29 mouse cellular contexts compared by ENCODE assay signal in genomic region chr9:14599799-14600198, GRCm38 (mm10). TPM values are rescaled to one million over a fixed set of nuclear protein-coding genes. Genes with fewer than 3 reads are reported as not detected.
DNase-seq lines count a peak whose midpoint lies in the region; ATAC-seq and TF ChIP-seq lines count a peak whose summit lies in the region.
"Had no signal": no experiment of that assay in that cellular context is flagged by ENCODE, and none has a peak within 500 bp of the region (broad histone marks: within the 10 kb centered on the region; RNA-seq: fewer than 3 reads in every experiment).

No protein-coding gene starts in this region.

- H3K9me3 ChIP-seq in heart, embryonic 12.5 days (replicated peaks): no peaks in the 10 kb centered on the region
- no peaks in the 10 kb centered on the region for H3K9me3 ChIP-seq in lung, embryonic 16.5 days (ENCODE audit: control insufficient read depth, low read length)
- H3K9me3 ChIP-seq in stomach, embryonic 16.5 days (replicated peaks; ENCODE audit: control insufficient read depth, low read length): no peaks in the 10 kb centered on the region
- no peaks in the 10 kb centered on the region for H3K9me3 ChIP-seq in stomach, postnatal 0 days (ENCODE audit: control insufficient read depth, low read length)
- H3K9me3 ChIP-seq: forebrain, embryonic 13.5 days; neural tube, embryonic 15.5 days; stomach, embryonic 15.5 days had no signal

- no peak for ATAC-seq in heart, embryonic 12.5 days (ENCODE audit: insufficient number of reproducible peaks, low FRiP score)
- peak; percentile 65 for ATAC-seq in lung, embryonic 16.5 days (ENCODE audit: low read depth)
- ATAC-seq in stomach, embryonic 16.5 days (ENCODE audit: insufficient read depth, low FRiP score): no peak
- no peak for ATAC-seq in stomach, postnatal 0 days (ENCODE audit: low FRiP score, low TSS enrichment)
- ATAC-seq: CD4-positive, CD25-positive, alpha-beta regulatory T cell, adult 4 months; forebrain, embryonic 13.5 days; intestine, postnatal 0 days had no signal

- H3K27ac ChIP-seq in heart, embryonic 12.5 days (ENCODE audit: poor library complexity, severe bottlenecking): peak overlapping the region; percentile 34; the same call in 1 of the 2 replicates
- H3K27ac ChIP-seq in lung, embryonic 16.5 days (ENCODE audit: low read length): no peak overlapping the region; the same call in 1 of the 2 replicates
- H3K27ac ChIP-seq in stomach, embryonic 16.5 days (ENCODE audit: low read length): no peak overlapping the region
- H3K27ac ChIP-seq in stomach, postnatal 0 days (replicated peaks): no peak overlapping the region
- H3K27ac ChIP-seq: forebrain, embryonic 13.5 days; hindbrain, embryonic 14.5 days; left cerebral cortex, adult 2 months; liver, embryonic 14.5 days; macrophage; neural tube, embryonic 15.5 days; stomach, embryonic 15.5 days had no signal

- TF ChIP-seq CTCF in stomach, postnatal 0 days (IDR thresholded peaks at IDR 0.05; ENCODE audit: low read depth): no peak

- WGBS in heart, embryonic 12.5 days: 78% methylated on average over 5 of the region's 5 CpGs
- WGBS in lung, embryonic 16.5 days: 48% methylated on average over 5 of the region's 5 CpGs
- WGBS in stomach, embryonic 16.5 days: 66% methylated on average over 5 of the region's 5 CpGs
- 54% methylated on average over 5 of the region's 5 CpGs for WGBS in stomach, postnatal 0 days

- no peak for TF ChIP-seq EP300 in stomach, postnatal 0 days (optimal IDR thresholded peaks at IDR 0.05)

- no peak overlapping the region for H3K4me2 ChIP-seq in heart, embryonic 12.5 days
- no peak overlapping the region for H3K4me2 ChIP-seq in lung, embryonic 16.5 days (ENCODE audit: low read depth, low read length)
- H3K4me2 ChIP-seq in stomach, embryonic 16.5 days (ENCODE audit: low read depth, low read length): no peak overlapping the region
- no peak overlapping the region for H3K4me2 ChIP-seq in stomach, postnatal 0 days (replicated peaks; ENCODE audit: low read depth)
- H3K4me2 ChIP-seq: forebrain, embryonic 13.5 days; hindbrain, embryonic 14.5 days; neural tube, embryonic 15.5 days; stomach, embryonic 15.5 days had no signal

- peaks cover 21% of the 10 kb centered on the region for H3K36me3 ChIP-seq in heart, embryonic 12.5 days
- peaks cover 11% of the 10 kb centered on the region for H3K36me3 ChIP-seq in lung, embryonic 16.5 days (ENCODE audit: control insufficient read depth, insufficient read depth, low read length)
- H3K36me3 ChIP-seq in stomach, embryonic 16.5 days (ENCODE audit: control insufficient read depth, insufficient read depth, low read length): 0 out of 2 replicates have a peak, but pooled peaks cover 6% of the 10 kb centered on the region
- H3K36me3 ChIP-seq in stomach, postnatal 0 days (ENCODE audit: control insufficient read depth, insufficient read depth, low read length): 0 out of 2 replicates have a peak, but pooled peaks cover 2% of the 10 kb centered on the region
- H3K36me3 ChIP-seq: stomach, embryonic 15.5 days had no signal

- H3K4me1 ChIP-seq in heart, embryonic 12.5 days (replicated peaks): peaks cover 80% of the 10 kb centered on the region
- peaks cover 18% of the 10 kb centered on the region; the same call in 1 of the 2 replicates for H3K4me1 ChIP-seq in lung, embryonic 16.5 days (replicated peaks; ENCODE audit: control insufficient read depth, insufficient read depth, low read length)
- peaks cover 5% of the 10 kb centered on the region; the same call in 1 of the 2 replicates for H3K4me1 ChIP-seq in stomach, embryonic 16.5 days (ENCODE audit: control insufficient read depth, insufficient read depth, low read length)
- H3K4me1 ChIP-seq in stomach, postnatal 0 days (replicated peaks; ENCODE audit: control insufficient read depth, insufficient read depth): no peaks in the 10 kb centered on the region
- H3K4me1 ChIP-seq: forebrain, embryonic 13.5 days had no signal

- H3K27me3 ChIP-seq in heart, embryonic 12.5 days (replicated peaks): no peaks in the 10 kb centered on the region
- no peaks in the 10 kb centered on the region for H3K27me3 ChIP-seq in lung, embryonic 16.5 days (ENCODE audit: control insufficient read depth, insufficient read depth, low read depth, low read length)
- no peaks in the 10 kb centered on the region for H3K27me3 ChIP-seq in stomach, embryonic 16.5 days (ENCODE audit: control insufficient read depth, insufficient read depth, low read length)
- H3K27me3 ChIP-seq in stomach, postnatal 0 days (ENCODE audit: control insufficient read depth, insufficient read depth, low read length): no peaks in the 10 kb centered on the region
- H3K27me3 ChIP-seq: forebrain, embryonic 13.5 days; neural tube, embryonic 15.5 days; stomach, embryonic 15.5 days had no signal

- no peak overlapping the region for H3K4me3 ChIP-seq in heart, embryonic 12.5 days
- H3K4me3 ChIP-seq in lung, embryonic 16.5 days (ENCODE audit: low read length): no peak overlapping the region
- no peak overlapping the region for H3K4me3 ChIP-seq in stomach, embryonic 16.5 days (replicated peaks; ENCODE audit: low read length)
- H3K4me3 ChIP-seq in stomach, postnatal 0 days (ENCODE audit: low read depth, low read length): no peak overlapping the region
- H3K4me3 ChIP-seq: forebrain, embryonic 13.5 days; left cerebral cortex, adult 2 months; neural tube, embryonic 15.5 days; stomach, embryonic 15.5 days had no signal

- H3K9ac ChIP-seq in heart, embryonic 12.5 days: no peak overlapping the region
- no peak overlapping the region for H3K9ac ChIP-seq in lung, embryonic 16.5 days (ENCODE audit: low read length)
- 0 out of 2 replicates have a peak overlapping the region, but pooled peaks have one; percentile 1 for H3K9ac ChIP-seq in stomach, embryonic 16.5 days (ENCODE audit: low read length)
- no peak overlapping the region for H3K9ac ChIP-seq in stomach, postnatal 0 days (ENCODE audit: low read length)
- H3K9ac ChIP-seq: forebrain, embryonic 13.5 days; hindbrain, embryonic 14.5 days; liver, embryonic 14.5 days; neural tube, embryonic 15.5 days; stomach, embryonic 15.5 days had no signal

- no peak for DNase-seq in heart, adult 18-20 months
- DNase-seq in lung, postnatal 14 days: no peak
- DNase-seq in stomach, postnatal 0 days (ENCODE audit: low spot score): no peak
- DNase-seq in cerebellum, adult 8-10 months: no peak
- DNase-seq: adrenal gland, postnatal 14 days; cerebellum, adult 11 months; cerebellum, adult 9-11 months; embryo, embryonic 11 days; kidney, adult 9 months; kidney, postnatal 25 days; liver; midbrain, embryonic 14.5 days; right cerebral cortex, postnatal 25 days; thymus, adult 18-20 months; thymus, postnatal 36 days had no signal

RNA-seq across cellular contexts. Expression of gene Amotl1, which starts 45.1 kb away (rescaled TPM):
- polyA plus RNA-seq in heart, embryonic 12.5 days (2016; fragmentation: Nextera tagmentation; extraction: Ambion mirVana): 20.5 and 20.6 TPM in 2 replicates
- 10 to 100 TPM; 57.6 to 60.4 TPM for total RNA-seq in heart, adult 18-20 months (2021)
- 17.6 and 17.8 TPM in 2 replicates for polyA plus RNA-seq in lung, embryonic 16.5 days (2015; fragmentation: Nextera tagmentation; extraction: Ambion mirVana)
- 19.7 and 19.8 TPM in 2 replicates for polyA plus RNA-seq in stomach, embryonic 16.5 days (2015; fragmentation: Nextera tagmentation; extraction: Ambion mirVana)
- 7.3 and 7.7 TPM in 2 replicates for polyA plus RNA-seq in stomach, postnatal 0 days (2015; fragmentation: Nextera tagmentation; extraction: Ambion mirVana)
- total RNA-seq: hematopoietic stem cell, adult 5-6 weeks; megakaryocyte-erythroid progenitor cell, adult 5-6 weeks had no signal
